Mouse (Mus musculus): ENCODE data around the gene Hivep3.

DNA sequence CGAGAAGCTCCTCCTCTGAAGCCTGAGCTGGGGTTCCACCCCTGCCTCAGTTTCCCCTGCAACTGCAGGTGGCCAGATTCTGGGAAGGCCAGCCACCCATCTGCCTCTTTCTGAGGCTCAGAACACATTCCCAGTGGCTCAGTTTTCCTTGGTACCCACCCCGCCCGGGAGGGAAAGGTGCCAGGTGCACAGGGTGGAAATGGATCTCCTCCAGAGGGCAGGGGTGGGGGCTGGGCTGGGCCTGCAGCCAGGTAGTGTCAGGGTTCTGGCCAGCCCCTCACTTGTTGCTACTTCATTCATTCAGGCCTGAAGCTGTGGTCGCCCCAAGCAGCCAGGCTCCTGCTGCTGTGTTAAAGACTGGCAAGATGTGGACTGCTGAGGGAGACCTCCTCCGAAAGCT, 430.7 kb downstream of the Hivep3 start:
- TF ChIP-seq CTCF (IDR thresholded peaks at IDR 0.05; ENCODE audit: borderline replicate concordance, control insufficient read depth, extremely low read depth, insufficient read depth, low read length, poor library complexity) (no peak), POLR2A (IDR thresholded peaks at IDR 0.05; ENCODE audit: control insufficient read depth, extremely low read depth, insufficient read depth, low read length, poor library complexity) (no peak)

All from thymus, adult 2 months (tissue).